In genomic region chr2:164901380-164901779, GRCm38 (mm10) we compare ENCODE assay signal across 28 mouse cellular contexts. TPM values are rescaled to one million over a fixed set of nuclear protein-coding genes. Genes with fewer than 3 reads are reported as not detected.
DNase-seq lines count a peak whose midpoint lies in the region; ATAC-seq and TF ChIP-seq lines count a peak whose summit lies in the region.
"Had no signal": no experiment of that assay in that cellular context is flagged by ENCODE, and none has a peak within 500 bp of the region (broad histone marks: within the 10 kb centered on the region; RNA-seq: fewer than 3 reads in every experiment).

No protein-coding gene starts in this region.

- H3K9ac ChIP-seq in heart, adult 2 months (ENCODE audit: low read depth, low read length): no peak overlapping the region
- H3K9ac ChIP-seq in lung, embryonic 15.5 days: no peak overlapping the region
- H3K9ac ChIP-seq: embryonic facial prominence, embryonic 15.5 days; forebrain, embryonic 12.5 days; forebrain, postnatal 0 days; hindbrain, embryonic 15.5 days; midbrain, embryonic 15.5 days had no signal

- H3K36me3 ChIP-seq in heart, adult 2 months (ENCODE audit: control insufficient read depth, insufficient read depth, low read length): no peaks in the 10 kb centered on the region
- H3K36me3 ChIP-seq in lung, embryonic 15.5 days: peaks cover 95% of the 10 kb centered on the region

- TF ChIP-seq CTCF in cerebellum, adult 2 months (IDR thresholded peaks at IDR 0.05; ENCODE audit: borderline replicate concordance, insufficient read depth, low read depth, low read length): no peak
- no peak for TF ChIP-seq CTCF in heart, adult 2 months (IDR thresholded peaks at IDR 0.05)

- ATAC-seq in lung, embryonic 15.5 days (ENCODE audit: borderline replicate concordance, extremely low read depth, low FRiP score, low TSS enrichment): peak; percentile 40; the same call in 1 of the 2 replicates
- ATAC-seq: CD4-positive, CD25-positive, alpha-beta regulatory T cell, adult 4 months; forebrain, postnatal 0 days; midbrain, embryonic 15.5 days had no signal

- H3K4me1 ChIP-seq in cerebellum, adult 2 months (ENCODE audit: control insufficient read depth, insufficient read depth, low read length): peaks cover 18% of the 10 kb centered on the region
- H3K4me1 ChIP-seq in heart, adult 2 months (ENCODE audit: control insufficient read depth, insufficient read depth, low read length): no peaks in the 10 kb centered on the region
- no peaks in the 10 kb centered on the region for H3K4me1 ChIP-seq in lung, embryonic 15.5 days
- H3K4me1 ChIP-seq: embryonic facial prominence, embryonic 10.5 days; embryonic facial prominence, embryonic 15.5 days; forebrain, embryonic 12.5 days; hindbrain, embryonic 15.5 days; midbrain, embryonic 15.5 days had no signal

- WGBS in cerebellum, adult 2 months: 50% methylated on average over 13 of the region's 13 CpGs
- WGBS in heart, adult 2 months: 78% methylated on average over 13 of the region's 13 CpGs
- WGBS in lung, embryonic 15.5 days: 90% methylated on average over 13 of the region's 13 CpGs

- no peaks in the 10 kb centered on the region for H3K79me2 ChIP-seq in heart, adult 2 months (replicated peaks; ENCODE audit: control insufficient read depth, insufficient read depth, low read length)

- H3K4me3 ChIP-seq in cerebellum, adult 2 months (replicated peaks; ENCODE audit: insufficient read depth, low read depth, low read length): no peak overlapping the region
- no peak overlapping the region for H3K4me3 ChIP-seq in heart, adult 2 months
- no peak overlapping the region for H3K4me3 ChIP-seq in lung, embryonic 15.5 days
- H3K4me3 ChIP-seq: embryonic facial prominence, embryonic 10.5 days; embryonic facial prominence, embryonic 15.5 days; forebrain, embryonic 12.5 days; hindbrain, embryonic 15.5 days; midbrain, embryonic 15.5 days had no signal

- intact Hi-C loops in heart, adult 2 months (cut with DNase I): no loop called here

- peaks cover 3% of the 10 kb centered on the region; the same call in 1 of the 2 replicates for H3K9me3 ChIP-seq in lung, embryonic 15.5 days
- H3K9me3 ChIP-seq: hindbrain, embryonic 15.5 days had no signal

- no peaks in the 10 kb centered on the region for H3K27me3 ChIP-seq in cerebellum, adult 2 months (ENCODE audit: control insufficient read depth, insufficient read depth, low read length)
- H3K27me3 ChIP-seq in heart, adult 2 months (ENCODE audit: control insufficient read depth, insufficient read depth, low read length): no peaks in the 10 kb centered on the region
- no peaks in the 10 kb centered on the region for H3K27me3 ChIP-seq in lung, embryonic 15.5 days
- H3K27me3 ChIP-seq: embryonic facial prominence, embryonic 15.5 days; forebrain, embryonic 12.5 days; hindbrain, embryonic 15.5 days; midbrain, embryonic 15.5 days had no signal

- DNase-seq in cerebellum, adult 2 months: peak; percentile 50 to 71
- no peak for DNase-seq in cerebellum, postnatal 4 days (ENCODE audit: low spot score in 2 of 2)
- DNase-seq in heart, adult 2 months: no peak
- no peak for DNase-seq in heart, postnatal 4 days
- no peak for DNase-seq in lung, postnatal 10 days
- DNase-seq in skeletal muscle tissue, adult 2 months (ENCODE audit: low read depth, low spot score): peak; percentile 69
- DNase-seq: adrenal gland, postnatal 25 days; forebrain, postnatal 0 days; gastrocnemius, postnatal 10 days; kidney, adult 9 months; kidney, postnatal 10 days; layer of hippocampus, postnatal 36 days; left cerebral cortex, postnatal 4 days; liver; lung, postnatal 4 days; right cerebral cortex, postnatal 25 days; spleen, adult 18-20 months; thymus, adult 2 months; thymus, postnatal 36 days had no signal

- H3K27ac ChIP-seq in cerebellum, adult 2 months (ENCODE audit: insufficient read depth, low read length): no peak overlapping the region
- no peak overlapping the region for H3K27ac ChIP-seq in heart, adult 2 months
- no peak overlapping the region for H3K27ac ChIP-seq in lung, embryonic 15.5 days
- H3K27ac ChIP-seq: embryonic facial prominence, embryonic 10.5 days; embryonic facial prominence, embryonic 15.5 days; forebrain, embryonic 12.5 days; hindbrain, embryonic 15.5 days; midbrain, embryonic 15.5 days had no signal

- no peak for TF ChIP-seq POLR2A in cerebellum, adult 2 months (IDR thresholded peaks at IDR 0.05; ENCODE audit: borderline replicate concordance, insufficient read depth, low read length)
- TF ChIP-seq POLR2A in heart, adult 2 months (IDR thresholded peaks at IDR 0.05; ENCODE audit: insufficient read depth, low read depth, low read length): no peak

- H3K4me2 ChIP-seq in lung, embryonic 15.5 days: no peak overlapping the region
- H3K4me2 ChIP-seq: embryonic facial prominence, embryonic 15.5 days; forebrain, embryonic 12.5 days; heart, embryonic 11.5 days; hindbrain, embryonic 15.5 days; midbrain, embryonic 15.5 days had no signal

- TF ChIP-seq EP300 in heart, adult 2 months (IDR thresholded peaks at IDR 0.05; ENCODE audit: insufficient read depth, low read depth, low read length): 0 out of 2 replicates have a peak, but pooled peaks have one; percentile 49

RNA-seq across cellular contexts. Expression of gene Zfp335, which starts 10.2 kb away (rescaled TPM):
- polyA plus RNA-seq in cerebellum, adult 2 months (2012; rRNA removed): 32.0 and 34.7 TPM in 2 replicates
- total RNA-seq in heart, adult 2 months (2021): 1 to 10 TPM; 8.0 to 8.2 TPM
- 14.0 and 14.3 TPM in 2 replicates for polyA plus RNA-seq in heart, adult 2 months (2012; rRNA removed)
- 10 to 100 TPM; 14.7 to 15.8 TPM for total RNA-seq in heart, postnatal 4 days (2021)
- 12.4 and 13.2 TPM in 2 replicates for polyA plus RNA-seq in lung, embryonic 15.5 days (2015; fragmentation: Nextera tagmentation; extraction: Ambion mirVana)

RNA-seq across cellular contexts. Expression of gene Pcif1, which starts 22.3 kb away (rescaled TPM):
- 54.9 and 56.3 TPM in 2 replicates for polyA plus RNA-seq in cerebellum, adult 2 months (2012; rRNA removed)
- total RNA-seq in heart, adult 2 months (2021): 10 to 100 TPM; 25.7 to 31.8 TPM
- 18.4 and 20.8 TPM in 2 replicates for polyA plus RNA-seq in heart, adult 2 months (2012; rRNA removed)
- total RNA-seq in heart, postnatal 4 days (2021): 10 to 100 TPM; 47.0 to 48.2 TPM
- polyA plus RNA-seq in lung, embryonic 15.5 days (2015; fragmentation: Nextera tagmentation; extraction: Ambion mirVana): 74.4 and 75.2 TPM in 2 replicates

RNA-seq across cellular contexts. Expression of gene Mmp9, which starts 39.2 kb away (rescaled TPM):
- 3.3 and 3.7 TPM in 2 replicates for polyA plus RNA-seq in cerebellum, adult 2 months (2012; rRNA removed)
- total RNA-seq in heart, adult 2 months (2021): under 1 TPM; 0.93 to 0.99 TPM
- 3.5 and 5.1 TPM in 2 replicates for polyA plus RNA-seq in heart, adult 2 months (2012; rRNA removed)
- total RNA-seq in heart, postnatal 4 days (2021): under 1 TPM; 0.48 to 0.63 TPM
- polyA plus RNA-seq in lung, embryonic 15.5 days (2015; fragmentation: Nextera tagmentation; extraction: Ambion mirVana): 0.59 and 1.4 TPM in 2 replicates

RNA-seq across cellular contexts. Expression of gene Pltp, which starts 43.9 kb away (rescaled TPM):
- polyA plus RNA-seq in cerebellum, adult 2 months (2012; rRNA removed): 203 and 218 TPM in 2 replicates
- 10 to 100 TPM; 33.8 to 36.1 TPM for total RNA-seq in heart, adult 2 months (2021)
- 57.4 and 71.2 TPM in 2 replicates for polyA plus RNA-seq in heart, adult 2 months (2012; rRNA removed)
- 10 to 100 TPM; 13.2 to 20.5 TPM for total RNA-seq in heart, postnatal 4 days (2021)
- polyA plus RNA-seq in lung, embryonic 15.5 days (2015; fragmentation: Nextera tagmentation; extraction: Ambion mirVana): 149 and 169 TPM in 2 replicates
- total RNA-seq: granulocyte monocyte progenitor cell, adult 5-6 weeks had no signal

RNA-seq across cellular contexts. Expression of gene Slc12a5, which starts 59.2 kb away (rescaled TPM):
- 386 and 396 TPM in 2 replicates for polyA plus RNA-seq in cerebellum, adult 2 months (2012; rRNA removed)
- total RNA-seq in heart, adult 2 months (2021): 1 to 10 TPM; 2.2 to 2.3 TPM
- polyA plus RNA-seq in heart, adult 2 months (2012; rRNA removed): 1.5 TPM in 2 replicates
- 1 to 10 TPM in 1 of 2 experiments, under 1 TPM in 1; 0.90 to 1.1 TPM for total RNA-seq in heart, postnatal 4 days (2021)
- polyA plus RNA-seq in lung, embryonic 15.5 days (2015; fragmentation: Nextera tagmentation; extraction: Ambion mirVana): 0.68 and 1.1 TPM in 2 replicates

Comparison
In these comparisons a context has a peak if more than half of its experiments do, and no peak if none do; other contexts are left out.
1. DNase-seq: peak in cerebellum, adult 2 months (2 of 2) and skeletal muscle tissue, adult 2 months (single experiment); none in cerebellum, postnatal 4 days (0 of 2), heart, adult 2 months (0 of 2), heart, postnatal 4 days (single experiment) and lung, postnatal 10 days (single experiment).